Mouse (Mus musculus) kidney, adult 2 months (tissue): Measurements from ENCODE around the gene Tcte1. TPM values are rescaled to one million over a fixed set of nuclear protein-coding genes. Genes with fewer than 3 reads are reported as not detected.

Experiments used
- DNase-seq: peaks from one replicate; pipeline ENCODE4 v3.0.0; 2021
- H3K27ac ChIP-seq: fragments of 200-500 bp; 2 replicates; pipeline ENCODE4 v1.5.1; 2012; ENCODE audit warnings: low read depth, low read length, control low read depth, inconsistent platforms; ENCODE audit not compliant: insufficient read depth
- H3K27me3 ChIP-seq: fragments of 200-500 bp; replicated peaks from 2 replicates; pipeline ENCODE4 v1.6.1; 2012; ENCODE audit warnings: mild to moderate bottlenecking, moderate library complexity, low read length, inconsistent platforms; ENCODE audit not compliant: control insufficient read depth, insufficient read depth
- H3K36me3 ChIP-seq: fragments of 200-500 bp; 2 replicates; pipeline ENCODE4 v1.6.1; 2012; ENCODE audit warnings: mild to moderate bottlenecking, moderate library complexity, low read length, inconsistent platforms; ENCODE audit not compliant: control insufficient read depth, insufficient read depth
- H3K4me1 ChIP-seq: fragments of 200-500 bp; 2 replicates; pipeline ENCODE4 v1.6.1; 2011; ENCODE audit warnings: low read length; ENCODE audit not compliant: control insufficient read depth, insufficient read depth
- H3K4me3 ChIP-seq: fragments of 200-500 bp; 2 replicates; pipeline ENCODE4 v1.5.1; 2011; ENCODE audit warnings: mild to moderate bottlenecking, low read depth, low read length, control low read depth; ENCODE audit not compliant: insufficient read depth
- CTCF ChIP-seq: fragments of 200-500 bp; conservative IDR thresholded peaks from 2 replicates; pipeline ENCODE4 v1.5.1; 2011; ENCODE audit warnings: low read depth, mild to moderate bottlenecking, control low read depth, low read length, moderate library complexity, mixed read lengths; ENCODE audit not compliant: insufficient read depth, insufficient read length
- POLR2A ChIP-seq: fragments of 200-500 bp; IDR thresholded peaks from one replicate; pipeline ENCODE4 v1.6.1; 2011; ENCODE audit warnings: low read depth, low read length, control low read depth
- WGBS: fragments of 180-500 bp; shearing (Covaris S2); methylation state at CpG from one replicate; pipeline ENCODE4 v1.1.7; 2018; 5-methylcytosine and 5-hydroxymethylcytosine counted together
- polyA plus RNA-seq: library from polyadenylated mRNA; depleted of rRNA; stranded (reverse); fragments of >200 nt; gene quantifications from 2 replicates; pipeline ENCODE4 v1.2.3, GENCODE M21; 2012

The Tcte1 gene
- polyA plus RNA-seq, 1 experiment = 0.09 TPM

DNA sequence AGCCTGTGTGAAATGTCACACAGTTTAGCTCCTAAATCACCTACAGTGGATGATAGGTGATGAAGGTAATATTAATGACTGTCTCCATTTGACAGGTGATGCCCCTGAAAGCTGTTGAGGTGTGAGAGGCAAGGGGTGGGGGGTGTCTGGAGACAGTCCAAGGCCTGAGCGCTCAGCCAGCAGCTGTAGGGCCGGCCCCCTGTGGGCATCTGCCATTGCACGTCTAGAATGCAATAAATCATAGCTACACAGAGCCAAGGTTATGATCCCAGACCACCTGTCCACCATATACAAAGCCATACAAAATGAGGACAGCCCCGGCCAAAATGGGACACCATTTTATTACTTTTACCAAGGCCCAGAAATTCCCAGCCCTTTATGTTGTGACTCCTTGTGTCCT, 1.7 kb downstream of the Tcte1 start:
- Histone ChIP-seq H3K27me3 (no peaks in the 10 kb centered on the region), H3K27ac (no peak overlapping the region)

DNA sequence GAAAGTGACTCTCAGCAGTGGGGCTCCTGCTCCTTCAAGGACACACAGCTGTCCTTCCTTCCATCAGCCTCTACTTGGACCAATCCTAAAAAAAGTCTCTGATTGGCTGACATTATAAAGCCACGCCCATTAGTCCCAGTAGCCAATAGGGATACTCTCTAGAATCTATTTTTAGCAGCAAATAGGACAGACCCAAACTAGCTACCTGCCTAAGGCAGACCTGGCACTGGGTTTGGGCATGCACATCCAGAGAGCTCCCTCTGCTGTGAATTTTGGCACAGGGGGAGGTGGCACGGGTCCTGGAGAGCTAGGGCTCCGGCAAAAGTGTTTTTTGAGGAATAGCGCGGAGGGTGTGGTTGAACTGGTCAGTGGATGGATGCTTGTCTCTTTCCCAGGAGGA, 3.3 kb downstream of the Tcte1 start:
- 24% methylated on average over 5 of the region's 5 CpGs for WGBS
- Histone ChIP-seq H3K36me3 (no peaks in the 10 kb centered on the region), H3K4me3 (no peak overlapping the region), H3K27ac (no peak overlapping the region), H3K27me3 (no peaks in the 10 kb centered on the region), H3K4me1 (no peaks in the 10 kb centered on the region)
- DNase-seq = peak; percentile 70
- TF ChIP-seq POLR2A = no peak
- TF ChIP-seq CTCF = no peak

More for the DNA sequence above, 1.7 kb downstream of the Tcte1 start:
- no peak for TF ChIP-seq POLR2A
- no peak for TF ChIP-seq CTCF
- Histone ChIP-seq H3K4me1 (no peaks in the 10 kb centered on the region), H3K36me3 (no peaks in the 10 kb centered on the region), H3K4me3 (no peak overlapping the region)
- no peak for DNase-seq
- WGBS = 78% methylated on average over 4 of the region's 4 CpGs

DNA sequence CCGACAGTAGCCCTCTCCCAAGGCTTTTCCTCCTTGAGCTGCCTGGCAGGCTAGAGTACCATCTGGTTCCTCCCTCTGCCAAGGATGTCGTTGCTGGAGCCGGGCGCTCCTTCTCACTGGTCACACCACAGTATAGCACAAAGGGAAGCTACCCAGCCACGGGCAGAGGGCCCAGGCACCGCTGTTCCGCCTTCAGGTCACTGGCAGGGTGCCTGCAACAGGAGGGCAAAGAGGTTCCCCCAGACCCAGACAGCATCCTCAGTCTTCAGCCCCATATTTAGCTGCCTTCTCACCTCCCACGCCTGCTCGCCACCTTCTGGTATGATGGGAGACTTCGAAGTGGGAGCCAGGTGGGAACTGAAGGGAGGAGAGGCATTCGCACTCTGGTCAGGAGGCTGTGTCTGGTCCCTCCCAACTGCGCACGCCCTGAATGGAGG, 7.1 kb downstream of the Tcte1 start:
- Histone ChIP-seq H3K4me3 (no peak overlapping the region), H3K27ac (no peak overlapping the region), H3K36me3 (no peaks in the 10 kb centered on the region), H3K27me3 (no peaks in the 10 kb centered on the region), H3K4me1 (no peaks in the 10 kb centered on the region)
- TF ChIP-seq POLR2A (no peak), CTCF (0 out of 2 replicates have a peak, but pooled peaks have one; percentile 8)
- 47% methylated on average over 13 of the region's 13 CpGs for WGBS
- DNase-seq = no peak

DNA sequence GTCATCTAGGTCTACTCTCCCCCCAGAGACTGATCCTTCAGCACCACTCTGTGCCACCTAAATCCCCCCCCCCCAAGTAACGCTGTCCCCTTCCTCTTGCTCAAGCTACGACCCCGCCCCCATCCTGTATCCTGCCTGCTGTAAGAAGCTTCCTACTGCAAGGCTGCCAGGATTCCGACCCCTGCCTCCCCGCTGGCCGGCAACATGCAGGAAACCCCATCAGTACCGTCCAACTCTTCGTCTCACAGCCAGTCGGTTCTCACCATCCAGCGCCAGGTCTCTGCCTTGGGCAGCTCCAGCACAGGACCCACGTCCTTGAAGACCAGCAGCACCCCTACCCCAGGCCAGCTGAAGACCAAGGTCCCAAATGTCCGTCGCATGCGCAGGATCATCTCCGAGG, 9.7 kb downstream of the Tcte1 start:
- TF ChIP-seq CTCF = no peak
- no peak for TF ChIP-seq POLR2A
- WGBS = 51% methylated on average over 15 of the region's 15 CpGs
- H3K4me1 ChIP-seq = no peaks in the 10 kb centered on the region
- DNase-seq = no peak
- H3K27me3 ChIP-seq = no peaks in the 10 kb centered on the region
- no peak overlapping the region for H3K27ac ChIP-seq
- no peak overlapping the region for H3K4me3 ChIP-seq
- no peaks in the 10 kb centered on the region for H3K36me3 ChIP-seq

DNA sequence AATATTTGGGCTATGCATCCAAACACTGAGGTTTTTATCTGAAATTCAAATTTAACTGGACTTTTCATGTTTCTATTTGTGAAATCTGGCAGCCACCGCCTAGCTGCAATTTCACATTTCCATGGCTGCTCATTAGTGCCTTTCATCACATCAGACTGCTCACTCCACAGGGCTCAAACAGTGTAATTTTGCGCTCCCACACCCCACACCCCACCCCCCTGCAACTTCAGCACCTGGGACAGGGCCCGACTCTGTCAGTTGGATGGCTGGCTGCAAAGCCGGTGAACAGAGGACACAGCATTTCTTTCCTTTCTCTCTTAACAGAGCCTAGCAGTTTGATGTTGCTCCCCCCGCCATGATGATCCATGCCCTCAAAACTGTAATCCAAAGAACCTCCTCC, 13.0 kb downstream of the Tcte1 start:
- 9% methylated on average over 5 of the region's 5 CpGs for WGBS
- Histone ChIP-seq H3K27ac (no peak overlapping the region), H3K27me3 (no peaks in the 10 kb centered on the region), H3K4me3 (no peak overlapping the region), H3K36me3 (no peaks in the 10 kb centered on the region), H3K4me1 (no peaks in the 10 kb centered on the region)
- DNase-seq = no peak
- no peak for TF ChIP-seq CTCF
- TF ChIP-seq POLR2A = no peak

DNA sequence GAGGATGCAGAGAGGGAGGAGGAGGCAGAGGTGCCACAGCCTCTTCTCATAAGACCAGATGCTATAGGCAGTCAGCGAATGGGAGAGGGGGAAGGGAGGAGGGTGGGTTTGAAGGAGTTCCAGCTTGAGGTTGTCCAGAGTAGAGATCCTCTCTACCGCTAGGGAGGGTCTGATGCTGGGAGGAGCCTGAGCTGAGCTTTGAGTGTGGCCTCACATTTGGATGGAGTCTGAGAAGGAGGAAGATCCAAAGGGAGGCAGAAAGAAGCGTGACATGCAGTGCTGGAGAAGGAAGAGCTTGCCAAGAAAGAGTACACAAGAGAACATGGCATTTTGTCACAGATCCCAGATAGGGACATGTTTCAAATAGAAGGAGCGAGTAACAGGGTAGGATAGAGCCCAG, 15.2 kb downstream of the Tcte1 start:
- H3K4me1 ChIP-seq = no peaks in the 10 kb centered on the region
- no peaks in the 10 kb centered on the region for H3K27me3 ChIP-seq
- TF ChIP-seq CTCF = no peak
- TF ChIP-seq POLR2A = no peak
- H3K27ac ChIP-seq = no peak overlapping the region
- 55% methylated on average over 4 of the region's 4 CpGs for WGBS
- no peak overlapping the region for H3K4me3 ChIP-seq
- no peaks in the 10 kb centered on the region for H3K36me3 ChIP-seq
- DNase-seq = no peak

DNA sequence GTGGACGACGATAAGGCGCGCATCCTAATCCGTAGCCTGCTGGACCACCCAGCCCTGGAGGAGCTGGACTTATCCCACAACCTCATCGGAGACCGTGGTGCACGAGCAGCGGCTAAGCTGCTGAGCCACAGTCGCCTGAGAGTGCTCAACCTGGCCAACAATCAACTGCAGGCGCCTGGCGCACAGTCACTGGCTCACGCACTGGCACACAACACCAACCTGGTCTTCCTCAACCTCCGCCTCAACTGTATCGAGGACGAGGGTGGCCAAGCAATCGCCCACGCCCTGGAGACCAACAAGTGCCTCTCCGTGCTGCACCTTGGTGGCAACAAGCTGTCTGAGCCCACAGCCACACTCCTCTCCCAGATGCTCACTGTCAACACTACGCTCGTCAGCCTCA, 16.4 kb downstream of the Tcte1 start:
- no peak for DNase-seq
- 80% methylated on average over 21 of the region's 21 CpGs for WGBS
- Histone ChIP-seq H3K27me3 (no peaks in the 10 kb centered on the region), H3K4me3 (no peak overlapping the region), H3K27ac (no peak overlapping the region), H3K4me1 (no peaks in the 10 kb centered on the region), H3K36me3 (no peaks in the 10 kb centered on the region)
- TF ChIP-seq POLR2A (no peak), CTCF (no peak)

DNA sequence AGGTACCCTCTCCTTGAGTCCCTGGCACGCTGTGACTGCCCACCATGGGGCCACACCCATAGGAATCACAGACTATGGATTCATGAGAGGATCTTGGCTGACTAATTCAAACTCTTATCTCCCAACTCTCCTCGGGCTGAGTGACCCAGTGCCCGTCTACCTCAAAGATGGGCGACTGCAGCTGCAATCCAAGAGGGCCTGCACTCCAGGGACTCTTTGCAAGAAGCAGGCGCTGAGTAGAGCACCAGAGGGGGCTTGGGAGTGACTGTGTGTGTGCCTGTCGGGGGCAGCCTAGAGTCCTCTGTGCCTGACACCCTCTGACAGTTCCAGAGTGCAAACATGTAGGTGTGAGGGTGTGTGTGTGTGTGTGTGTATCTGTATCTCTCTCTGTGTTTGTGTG, 18.9 kb downstream of the Tcte1 start:
- no peak overlapping the region for H3K4me3 ChIP-seq
- no peak for DNase-seq
- no peak overlapping the region for H3K27ac ChIP-seq
- H3K4me1 ChIP-seq = no peaks in the 10 kb centered on the region
- no peak for TF ChIP-seq POLR2A
- no peak for TF ChIP-seq CTCF
- 37% methylated on average over 6 of the region's 6 CpGs for WGBS
- H3K27me3 ChIP-seq = no peaks in the 10 kb centered on the region
- H3K36me3 ChIP-seq = no peaks in the 10 kb centered on the region
